Mouse (Mus musculus) myocyte (in vitro differentiated cells): ENCODE data around the gene Dhrs7b.

ENCODE experiments used
- E2F4 ChIP-seq: IDR thresholded peaks from one replicate; pipeline ENCODE4 v1.6.1; 2011; ENCODE audit warnings: mild to moderate bottlenecking, control low read depth, moderate library complexity; ENCODE audit not compliant: insufficient read depth
- MAX ChIP-seq: IDR thresholded peaks from one replicate; pipeline ENCODE4 v1.6.1; 2011; ENCODE audit warnings: low read depth, mild to moderate bottlenecking, control low read depth
- MYOG ChIP-seq, 3 experiments: IDR thresholded peaks; one replicate each; pipeline ENCODE4 v1.6.1; 2011; ENCODE audit warnings: control low read depth in 2 of 3, low read depth in 2 of 3, mild to moderate bottlenecking in 2 of 3; ENCODE audit not compliant: insufficient read length in 2 of 3, control insufficient read depth in 1 of 3, insufficient read depth in 1 of 3
- POLR2A ChIP-seq: IDR thresholded peaks from one replicate; pipeline ENCODE4 v1.6.1; 2011; ENCODE audit warnings: low read depth, mild to moderate bottlenecking, control low read depth, moderate library complexity; ENCODE audit not compliant: insufficient read length
- REST ChIP-seq: IDR thresholded peaks from one replicate; pipeline ENCODE4 v1.6.1; 2011; ENCODE audit warnings: mild to moderate bottlenecking, control low read depth, moderate library complexity; ENCODE audit not compliant: insufficient read depth, insufficient read length
- SRF ChIP-seq: IDR thresholded peaks from one replicate; pipeline ENCODE4 v1.6.1; 2011; ENCODE audit warnings: low read depth; ENCODE audit not compliant: control insufficient read depth, insufficient read length
- TCF12 ChIP-seq: IDR thresholded peaks from one replicate; pipeline ENCODE4 v1.6.1; 2011; ENCODE audit warnings: mild to moderate bottlenecking, control low read depth; ENCODE audit not compliant: poor library complexity, insufficient read depth, severe bottlenecking

- TF ChIP-seq TCF12, result no peak
- TF ChIP-seq SRF, result no peak
- TF ChIP-seq POLR2A, result no peak
- no peak for TF ChIP-seq MAX
- no peak for TF ChIP-seq REST
- no peak for TF ChIP-seq E2F4
- no peak for TF ChIP-seq MYOG (IDR thresholded peaks at IDR 0.05; ENCODE audit: control insufficient read depth in 1 of 3, insufficient read depth in 1 of 3, insufficient read length in 2 of 3, low read depth in 2 of 3)
Observed at GRCm38 (mm10) chr11:60841467-60842200, 11.2 kb downstream of the Dhrs7b start.
